Mouse (Mus musculus): ENCODE data around the gene Nudt7.
A peak's percentile ranks its signal among the peaks of the same experiment; 100 is the strongest.

Gene Nudt7

DNA sequence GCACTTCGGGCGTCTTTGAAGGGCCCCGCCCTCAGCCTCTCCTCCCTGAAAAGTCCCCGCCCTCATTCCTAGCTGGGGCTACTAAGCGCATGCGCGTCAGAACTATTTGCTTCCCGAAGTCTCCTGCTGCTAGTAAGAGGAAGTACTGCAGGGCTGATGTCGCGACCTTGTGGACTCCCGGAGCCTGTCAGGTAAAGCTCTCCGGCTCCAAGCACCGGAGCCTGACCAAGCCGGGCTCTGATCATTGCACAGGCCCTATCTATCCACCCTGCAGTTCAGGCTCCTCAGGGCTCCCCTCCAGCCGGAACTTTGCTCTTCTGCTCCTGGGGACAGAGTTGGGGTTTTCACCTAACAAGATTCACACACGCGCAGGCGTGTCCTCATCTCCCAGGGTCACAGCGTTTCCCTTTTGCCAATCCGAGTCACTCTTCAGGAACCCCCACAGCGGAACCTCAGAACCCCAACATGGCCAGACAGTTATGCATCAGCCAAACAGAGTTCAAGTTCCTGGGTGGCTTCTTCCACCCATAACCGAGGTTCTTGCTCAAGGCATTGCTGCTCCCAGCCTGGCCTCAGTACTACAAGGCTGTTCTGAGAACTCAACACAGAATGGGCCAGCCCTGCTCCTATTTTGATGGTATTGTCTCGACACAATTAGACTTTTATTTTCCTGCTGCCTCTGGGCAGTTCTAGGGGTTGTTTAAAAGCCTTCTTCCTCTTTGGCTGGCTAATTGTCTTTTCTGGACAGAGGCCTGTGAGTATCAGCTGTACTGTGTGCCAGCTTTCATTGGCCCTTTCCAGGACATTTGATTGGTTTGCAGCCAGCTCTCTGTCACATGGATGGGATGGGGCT is at the start of gene Nudt7:
Gene Nudt7 (plus strand): TSS at position 48 of the 853 bp plus-strand sequence.
- DNase-seq: peak; percentile 92

DNA sequence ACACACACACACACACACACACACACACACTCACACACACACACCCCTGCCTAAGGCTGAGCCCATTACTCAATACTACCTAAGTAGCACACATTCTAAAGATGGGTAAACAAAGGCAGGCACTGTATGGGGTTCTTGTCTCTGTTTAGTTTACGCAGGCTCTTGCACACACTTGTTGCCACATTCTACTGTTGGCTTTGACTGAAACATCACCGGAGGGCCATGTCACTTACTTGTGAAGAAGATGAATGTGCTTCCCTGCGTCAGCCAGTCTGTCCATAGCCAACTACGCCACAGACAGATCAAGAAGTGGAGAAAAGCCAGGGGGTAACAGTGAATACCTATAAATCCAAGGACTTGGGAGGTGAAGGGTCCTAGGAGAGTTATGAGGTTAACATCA is 45.4 kb upstream of the Nudt7 start:
- no peak for DNase-seq

DNA sequence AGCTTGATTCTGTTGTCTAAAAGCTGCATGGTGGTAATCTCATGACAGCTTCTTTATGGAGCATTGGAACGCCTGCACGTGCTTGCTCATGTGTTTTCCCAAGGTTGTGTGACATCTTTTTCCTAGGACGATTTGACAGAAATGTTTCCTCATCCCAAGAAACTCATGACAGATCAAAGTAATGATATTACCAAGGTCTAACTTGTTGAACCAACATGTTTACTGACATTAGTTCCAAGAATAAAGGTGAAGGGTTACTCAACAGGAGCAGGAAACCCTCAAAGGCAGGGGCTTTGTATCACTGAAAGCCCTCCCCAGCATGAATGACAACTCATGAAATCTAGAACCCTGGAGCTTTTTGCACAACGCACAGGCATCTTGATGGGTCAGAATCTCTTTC is 42.6 kb upstream of the Nudt7 start:
- no peak for DNase-seq

DNA sequence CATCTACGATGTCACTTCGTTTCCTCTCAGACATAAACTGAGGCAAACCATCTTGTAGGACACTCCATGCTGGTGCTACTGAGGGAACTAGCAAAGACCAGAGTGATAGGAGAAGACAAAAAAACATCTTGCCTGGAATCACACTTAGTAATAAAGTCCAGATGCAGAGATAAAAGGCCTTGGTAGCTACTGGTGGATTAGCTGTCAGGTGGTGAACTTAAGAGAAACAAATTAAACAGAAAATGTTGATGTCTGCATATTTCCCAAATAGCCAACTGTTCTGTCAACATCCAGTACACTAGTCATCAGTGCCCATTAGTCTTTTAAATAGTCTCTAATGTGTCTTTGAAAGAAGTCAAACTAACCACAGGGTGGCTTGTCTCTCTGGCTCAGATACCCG is 40.0 kb upstream of the Nudt7 start:
- no peak for DNase-seq

DNA sequence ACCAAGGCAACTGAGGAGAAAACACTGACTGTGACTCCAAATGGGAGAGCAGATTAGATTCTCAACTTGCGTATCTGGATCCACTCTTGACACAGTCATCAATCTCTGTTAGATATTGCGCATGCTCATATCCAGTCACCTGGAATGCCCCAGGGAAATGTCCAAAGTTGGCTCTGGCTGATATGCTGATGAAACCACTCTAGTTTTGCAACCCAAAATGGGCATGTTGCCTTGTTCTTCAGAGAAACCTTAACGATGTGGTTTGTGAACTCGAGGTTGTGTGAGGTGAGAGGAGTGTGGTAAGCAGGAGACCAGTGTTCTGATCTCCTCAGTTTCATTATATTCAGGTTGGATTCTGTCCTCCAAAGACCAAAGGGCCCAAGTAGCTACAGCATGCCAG is 38.8 kb upstream of the Nudt7 start:
- DNase-seq: no peak

DNA sequence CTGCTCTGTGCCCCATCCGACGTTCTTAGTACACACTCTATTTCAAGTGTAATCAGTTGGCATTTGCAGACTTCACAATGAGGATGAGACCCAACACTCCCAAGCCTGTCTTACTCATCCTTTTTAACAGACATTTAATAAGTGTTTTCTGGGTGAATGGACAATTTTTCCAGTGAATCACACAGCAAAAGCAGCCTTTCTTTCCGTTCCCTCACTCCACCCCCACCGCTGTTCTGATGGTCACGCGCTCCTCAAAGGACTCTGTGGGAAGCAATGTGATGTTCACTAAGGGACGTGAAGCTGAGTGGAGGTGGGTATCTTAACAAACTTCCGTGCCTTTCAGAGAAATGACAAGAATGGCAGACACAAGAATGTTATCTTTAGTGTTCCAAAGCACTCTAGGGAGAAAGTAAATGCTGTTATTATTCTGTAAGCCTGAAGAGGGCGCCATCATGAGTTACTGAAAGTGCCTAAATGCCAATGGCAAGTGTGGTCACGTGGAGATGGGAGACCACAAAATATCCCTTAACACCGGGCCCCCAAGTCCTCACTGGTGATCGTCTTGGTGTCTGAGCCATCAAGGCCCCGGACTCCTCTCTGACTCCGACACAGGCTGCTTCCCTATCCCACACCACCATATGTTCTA is 32.7 kb upstream of the Nudt7 start:
- DNase-seq: no peak

DNA sequence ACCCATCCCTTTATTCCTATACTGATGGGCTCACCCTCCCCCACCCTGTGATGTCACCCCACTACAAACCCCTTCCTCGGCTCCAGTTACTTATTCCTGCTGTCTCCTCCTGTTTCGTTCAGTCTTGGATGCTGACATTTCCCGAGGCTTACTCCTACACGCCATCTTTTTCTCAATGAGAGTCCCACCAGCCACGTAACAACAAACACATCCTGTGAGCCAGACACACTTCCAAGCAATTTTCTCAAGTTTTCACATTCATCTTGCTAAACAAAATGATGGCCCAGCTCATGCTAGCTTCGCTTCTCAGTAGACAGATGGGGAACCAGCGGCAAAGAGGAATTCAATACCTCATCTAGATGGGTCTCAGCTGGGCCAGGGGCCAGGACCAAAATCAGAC is 30.0 kb upstream of the Nudt7 start:
- no peak for DNase-seq

DNA sequence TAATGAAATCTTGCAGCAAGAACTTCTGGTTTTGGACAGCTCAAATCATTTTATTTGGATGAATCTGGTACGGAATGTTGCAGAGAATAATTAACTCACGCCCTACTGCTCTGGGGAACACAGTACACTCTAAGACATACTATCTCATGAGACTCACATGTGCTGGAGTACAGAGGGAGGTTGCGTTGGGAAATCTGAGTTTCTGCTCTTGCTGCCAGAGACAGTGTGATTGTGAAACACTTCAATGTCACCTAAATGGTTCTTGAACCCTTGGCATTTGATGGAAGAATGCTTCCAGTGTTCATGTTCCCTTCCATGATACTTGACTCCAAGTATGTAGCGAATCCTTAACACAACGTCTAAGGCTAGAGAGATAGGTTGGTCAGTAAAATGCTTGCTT is 27.4 kb upstream of the Nudt7 start:
- no peak for DNase-seq

DNA sequence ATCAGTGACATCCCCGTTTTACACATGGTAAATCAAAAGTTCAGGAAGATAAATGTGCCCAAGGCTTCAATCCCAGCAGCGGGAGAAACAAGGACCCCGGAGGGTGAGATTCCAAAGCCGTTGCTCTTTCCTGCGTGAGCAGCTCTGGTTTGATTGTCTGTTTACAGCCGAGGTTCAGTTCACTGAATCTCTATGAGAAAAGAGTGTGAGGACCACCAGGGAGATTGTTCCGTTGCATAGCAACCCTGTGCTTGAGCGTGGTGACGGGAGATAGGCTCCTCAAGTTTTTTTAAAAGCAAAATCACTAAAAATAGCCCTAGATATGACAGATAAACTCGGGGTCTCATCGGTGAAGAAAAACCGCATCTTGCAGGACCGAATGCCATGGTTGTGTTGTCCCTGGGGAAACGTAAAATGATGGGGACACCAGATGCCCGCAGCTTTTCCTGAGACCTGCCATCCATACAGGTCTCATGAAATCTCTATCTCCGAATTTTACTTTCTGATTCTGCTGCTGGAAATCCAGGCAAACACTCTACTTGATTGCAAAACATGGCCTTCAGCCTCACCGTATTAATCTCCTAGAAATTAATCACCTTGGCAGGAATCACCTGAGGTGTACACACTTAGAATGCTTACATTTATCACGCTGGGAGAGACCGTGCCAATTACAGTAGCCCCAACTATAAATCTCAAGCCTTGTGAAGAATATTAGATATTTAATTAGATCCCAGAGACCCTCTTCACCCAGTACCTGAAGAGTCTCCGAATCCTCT is 23.8 kb upstream of the Nudt7 start:
- no peak for DNase-seq

DNA sequence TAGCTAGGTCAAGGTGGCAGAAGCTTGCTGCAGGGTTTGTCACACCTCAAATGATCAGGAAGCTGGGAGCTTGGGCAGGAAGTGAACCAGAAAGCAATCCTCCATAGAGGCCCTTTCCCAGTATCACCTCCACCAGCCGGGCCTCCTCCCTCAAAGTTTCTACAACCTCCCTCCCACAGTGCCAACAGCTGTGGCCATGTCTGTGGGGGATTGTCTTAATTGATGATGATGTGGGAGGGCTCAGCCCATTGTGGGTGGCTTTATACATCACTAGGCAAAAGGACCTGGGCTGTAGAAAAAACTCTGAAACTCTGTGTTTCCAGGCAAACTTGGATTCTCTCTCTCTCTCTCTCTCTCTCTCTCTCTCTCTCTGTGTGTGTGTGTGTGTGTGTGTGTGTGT is 18.3 kb upstream of the Nudt7 start:
- no peak for DNase-seq

DNA sequence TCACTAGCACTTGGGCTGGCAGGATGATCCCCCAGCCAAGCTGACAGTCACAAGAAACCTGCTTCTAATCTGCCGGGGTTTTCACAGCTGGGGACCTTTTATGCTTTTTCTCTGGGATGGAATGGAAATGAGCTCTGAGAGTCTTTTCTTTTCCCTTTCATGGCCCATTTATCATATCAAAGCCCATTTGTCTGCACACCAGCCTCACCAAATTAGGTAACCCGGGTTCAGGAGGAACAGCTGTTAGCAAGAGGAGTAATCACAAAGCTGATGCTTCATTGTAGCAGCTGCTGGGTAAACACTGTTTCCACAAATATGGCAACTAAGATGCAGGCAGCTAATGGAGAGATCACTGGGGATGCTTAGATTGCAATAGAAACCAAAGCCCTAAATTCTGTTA is 17.3 kb upstream of the Nudt7 start:
- DNase-seq: no peak

DNA sequence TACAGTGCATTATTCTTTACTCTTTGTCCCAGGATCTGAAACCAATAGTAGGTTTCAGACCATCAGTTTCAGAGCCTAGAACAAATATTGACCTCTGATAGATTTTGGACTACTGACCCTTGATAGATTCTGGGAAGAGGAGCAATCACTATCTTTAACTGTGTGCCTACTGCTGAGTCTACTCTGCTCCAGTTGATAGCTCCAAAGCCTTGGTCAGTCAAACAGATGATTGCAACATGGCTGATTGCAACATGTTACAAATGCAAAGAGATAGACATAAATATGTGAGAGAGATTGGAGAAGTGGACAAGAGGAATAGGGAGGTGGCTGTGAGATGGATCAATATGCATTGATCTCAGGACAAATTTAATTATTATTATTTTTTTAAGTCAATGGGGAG is 15.9 kb upstream of the Nudt7 start:
- DNase-seq: no peak

DNA sequence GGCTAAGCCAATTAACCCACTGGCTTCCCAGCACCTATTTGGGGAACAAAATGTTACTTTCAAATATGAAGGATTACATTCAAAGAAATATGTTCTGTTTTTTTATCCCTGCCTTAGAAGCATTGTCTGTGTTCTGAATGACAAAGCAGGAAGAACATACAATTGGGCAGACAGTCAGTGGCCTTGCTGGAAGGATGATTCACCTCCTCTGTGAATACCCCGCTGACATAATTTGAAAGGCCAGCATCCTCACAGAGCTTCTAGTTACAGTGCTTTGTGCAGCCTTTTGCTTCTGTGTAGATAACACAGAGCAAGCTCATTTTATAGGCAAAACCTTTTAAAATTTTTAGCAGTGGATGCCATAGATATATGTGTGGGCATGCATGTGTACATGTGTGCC is 11.6 kb upstream of the Nudt7 start:
- no peak for DNase-seq

DNA sequence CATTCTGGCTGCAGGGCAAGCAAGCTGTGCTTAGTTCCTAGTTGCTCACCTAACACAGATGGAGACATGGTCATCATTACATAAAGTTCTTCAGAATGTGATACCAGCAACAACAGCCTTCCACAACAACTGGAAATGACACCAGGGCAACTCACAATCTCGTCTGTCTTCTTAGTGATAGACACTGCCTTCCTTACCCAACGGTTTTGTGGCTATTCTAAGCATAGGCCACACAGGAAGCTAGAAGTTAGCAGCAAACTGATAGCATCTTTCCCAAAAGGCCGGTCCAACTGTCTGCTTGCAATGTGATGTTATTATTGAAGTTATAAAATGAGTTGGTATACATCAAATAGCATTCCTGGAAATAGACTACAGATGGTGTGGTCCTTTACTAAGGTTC is 9.7 kb upstream of the Nudt7 start:
- no peak for DNase-seq

DNA sequence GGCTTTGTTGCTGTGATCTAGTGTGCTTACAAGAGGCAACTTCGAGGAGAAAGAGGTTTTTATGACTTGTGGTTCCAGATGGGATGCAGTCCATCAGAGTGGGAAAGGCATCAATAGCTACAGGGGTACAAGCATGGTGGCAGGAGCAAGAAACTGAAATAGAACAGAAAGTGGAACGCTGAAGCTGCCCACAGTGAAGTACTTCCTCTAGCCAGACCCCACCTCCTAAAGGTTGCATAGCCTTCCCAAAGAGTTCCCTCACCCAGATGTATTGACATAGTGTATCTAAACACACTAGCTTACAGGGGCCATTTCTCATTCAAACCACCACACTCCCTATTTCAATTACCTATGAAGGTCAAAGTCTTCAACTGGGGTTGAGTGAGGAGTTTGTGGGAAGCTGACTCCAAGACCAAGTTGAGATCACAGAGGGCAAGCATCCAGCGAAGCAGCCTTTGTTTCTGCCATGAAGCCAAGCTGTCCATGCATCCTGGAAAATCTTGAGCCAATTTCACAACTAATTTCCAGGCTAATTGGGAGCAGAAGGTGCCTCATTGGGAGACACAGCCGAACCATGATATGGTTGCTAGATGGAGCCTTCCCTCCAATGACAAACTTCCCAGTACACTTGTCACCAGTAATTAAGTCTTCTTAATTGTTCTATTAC is 9.1 kb upstream of the Nudt7 start:
- DNase-seq: no peak

DNA sequence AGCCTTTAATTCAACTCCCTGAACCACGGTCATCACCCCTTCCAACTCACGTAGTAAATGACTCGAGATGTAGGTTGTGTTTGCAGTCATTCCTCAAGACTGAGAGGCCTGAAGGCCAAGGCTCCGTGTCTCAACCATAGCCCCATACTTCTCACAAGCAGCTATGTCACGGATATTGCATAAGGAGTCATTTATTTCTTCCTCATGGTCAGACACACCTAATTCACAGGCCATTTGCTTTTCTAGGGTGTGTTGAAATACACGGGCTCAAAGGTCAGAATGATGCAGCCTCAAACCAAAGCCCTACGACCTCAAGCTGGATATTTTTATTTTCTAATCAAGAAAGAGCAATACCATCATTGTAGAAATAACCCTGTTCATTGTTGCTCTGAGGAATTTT is 2.5 kb upstream of the Nudt7 start:
- DNase-seq: no peak

DNA sequence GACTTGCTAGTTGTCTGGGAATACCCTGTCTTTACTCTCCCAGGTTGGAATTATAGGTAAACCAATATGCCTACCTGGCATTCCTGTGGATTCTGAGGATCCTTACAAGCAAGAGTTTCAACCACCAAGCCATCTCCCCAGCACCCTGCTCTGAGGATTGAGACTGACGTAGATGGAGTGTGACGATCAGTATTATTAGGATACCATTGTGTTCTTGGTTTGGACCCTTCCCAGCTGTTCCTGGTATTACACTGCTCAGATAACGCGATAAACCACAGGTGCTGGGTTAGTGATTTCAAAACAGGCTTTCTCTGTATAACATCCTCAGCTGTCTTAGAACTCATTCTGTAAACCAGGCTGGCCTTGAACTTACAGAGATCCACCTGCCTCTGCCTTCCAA is 1.9 kb upstream of the Nudt7 start:
- no peak for DNase-seq

DNA sequence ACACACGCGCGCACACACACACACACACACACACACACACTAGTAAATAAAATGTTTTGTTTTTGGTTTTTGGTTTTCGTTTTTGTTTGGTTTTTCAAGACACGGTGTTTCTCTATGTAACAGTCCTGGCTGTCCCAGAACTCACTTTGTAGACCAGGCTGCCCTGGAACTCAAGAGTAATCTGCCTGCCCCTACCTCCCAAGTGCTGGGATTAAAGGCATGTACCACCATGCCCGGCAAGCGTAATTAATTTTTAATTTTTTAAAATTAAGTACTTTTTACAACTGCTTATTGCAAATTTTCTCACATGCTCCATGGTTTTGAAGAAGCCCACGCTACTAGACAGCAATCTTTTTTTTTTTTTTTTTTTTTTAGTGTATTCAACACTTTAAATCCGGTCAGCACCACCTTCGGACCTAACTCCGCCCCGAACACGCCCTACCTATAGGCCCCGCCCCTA is 277 bp upstream of the Nudt7 start:
- DNase-seq: no peak

DNA sequence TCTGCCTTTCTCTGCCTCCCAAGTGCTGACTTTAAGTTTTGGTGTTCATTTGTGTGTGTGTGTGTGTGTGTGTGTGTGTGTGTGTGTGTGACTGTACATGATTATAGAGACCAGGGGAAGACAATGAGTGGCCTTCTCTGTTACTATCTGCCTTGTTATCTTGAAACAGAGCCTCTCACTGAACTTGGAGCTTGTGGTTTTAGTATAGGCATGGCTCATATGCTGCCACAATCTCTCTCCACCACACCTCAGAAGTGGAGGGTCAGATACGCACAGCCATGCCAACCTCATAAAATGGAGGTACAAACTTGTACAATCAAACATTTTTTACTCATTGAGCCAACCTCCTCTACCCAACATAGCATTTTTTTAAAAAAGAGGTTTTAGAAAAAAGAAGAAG is 3.4 kb downstream of the Nudt7 start:
- no peak for DNase-seq

DNA sequence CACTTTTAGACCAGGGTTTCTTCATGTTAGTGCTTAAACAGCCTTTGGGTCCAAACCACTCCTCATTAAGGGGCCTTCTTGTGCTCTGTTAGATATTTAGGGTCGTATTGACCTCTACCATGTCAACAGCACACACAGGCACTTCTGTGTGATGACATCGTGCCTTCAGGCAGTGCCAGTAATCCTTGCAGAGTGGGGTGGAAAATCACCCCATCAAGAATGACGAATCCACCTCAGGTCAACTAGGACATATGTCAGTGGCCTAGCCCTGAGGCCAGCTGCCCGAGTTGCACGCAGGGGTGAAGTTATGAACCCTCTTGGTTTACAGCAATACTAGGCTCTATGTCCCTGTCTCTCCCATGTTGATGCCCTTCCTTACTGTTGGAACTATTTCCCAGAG is 3.8 kb downstream of the Nudt7 start:
- DNase-seq: no peak

DNA sequence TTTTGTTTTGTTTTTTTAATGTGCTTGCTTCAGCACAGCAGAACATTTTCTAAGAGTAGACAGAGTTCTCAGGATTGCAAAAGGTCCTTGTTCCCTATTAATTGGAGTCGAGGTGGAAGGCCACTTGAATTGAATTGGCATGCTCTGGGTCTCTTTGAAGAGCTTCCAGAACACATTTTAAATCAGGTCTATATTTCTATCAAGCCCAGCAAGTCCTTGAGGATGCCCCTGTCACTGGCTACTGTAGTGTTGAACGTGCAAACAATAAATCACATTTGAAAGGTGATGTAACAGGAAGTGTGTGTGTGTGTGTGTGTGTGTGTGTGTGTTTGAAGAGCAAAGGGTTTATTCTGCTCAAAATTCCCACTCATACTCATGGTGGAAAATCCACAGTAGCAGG is 7.1 kb downstream of the Nudt7 start:
- no peak for DNase-seq

DNA sequence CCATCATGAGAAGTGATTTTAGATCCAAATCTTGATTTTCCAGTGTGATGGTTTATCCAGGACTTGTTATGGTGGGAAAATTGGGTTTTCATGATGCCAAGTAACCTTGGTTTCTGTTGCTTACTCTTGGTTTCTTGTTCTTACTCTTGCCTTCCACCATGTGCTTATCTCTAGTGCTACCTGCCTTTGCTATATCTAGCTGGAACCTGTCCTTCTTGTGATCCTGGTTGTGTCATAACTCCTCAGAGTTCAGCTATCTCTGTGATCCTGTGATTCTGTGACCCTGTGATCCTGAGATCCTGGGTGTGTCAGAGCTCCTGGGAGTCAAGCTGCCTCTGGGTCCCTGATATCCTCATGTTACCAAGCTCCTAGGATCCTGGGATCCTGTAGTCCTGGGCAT is 8.8 kb downstream of the Nudt7 start:
- no peak for DNase-seq

DNA sequence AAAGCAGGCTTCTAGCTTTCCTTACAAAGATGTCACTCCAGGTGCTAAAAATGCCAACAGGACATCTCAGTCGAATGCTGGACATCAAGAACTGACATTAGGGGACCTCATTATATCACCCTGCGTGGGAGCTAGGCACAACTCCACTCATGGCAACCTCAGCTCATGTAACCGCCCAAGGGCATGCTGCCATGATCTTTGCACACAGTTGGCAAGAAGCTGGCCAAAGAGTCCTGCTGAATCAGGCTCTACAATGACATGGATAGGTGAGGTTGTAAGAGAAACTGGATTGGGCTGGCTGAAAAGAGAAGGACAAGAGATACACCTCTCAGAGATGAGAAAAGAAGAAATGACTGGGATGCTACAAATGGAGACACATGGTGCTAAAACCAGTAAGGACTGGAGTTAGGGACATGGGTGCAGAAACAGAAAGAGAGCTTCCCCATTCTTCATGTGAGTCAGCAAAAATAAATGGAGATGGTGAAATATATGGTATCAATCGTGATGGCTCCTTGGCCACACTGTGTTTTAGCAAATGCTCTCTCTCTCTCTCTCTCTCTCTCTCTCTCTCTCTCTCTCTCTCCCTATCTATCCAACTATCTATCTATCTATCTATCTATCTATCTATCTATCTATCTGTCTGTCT is 10.4 kb downstream of the Nudt7 start:
- DNase-seq: no peak
